13 mouse cellular contexts compared by ENCODE assay signal in the genomic region with DNA sequence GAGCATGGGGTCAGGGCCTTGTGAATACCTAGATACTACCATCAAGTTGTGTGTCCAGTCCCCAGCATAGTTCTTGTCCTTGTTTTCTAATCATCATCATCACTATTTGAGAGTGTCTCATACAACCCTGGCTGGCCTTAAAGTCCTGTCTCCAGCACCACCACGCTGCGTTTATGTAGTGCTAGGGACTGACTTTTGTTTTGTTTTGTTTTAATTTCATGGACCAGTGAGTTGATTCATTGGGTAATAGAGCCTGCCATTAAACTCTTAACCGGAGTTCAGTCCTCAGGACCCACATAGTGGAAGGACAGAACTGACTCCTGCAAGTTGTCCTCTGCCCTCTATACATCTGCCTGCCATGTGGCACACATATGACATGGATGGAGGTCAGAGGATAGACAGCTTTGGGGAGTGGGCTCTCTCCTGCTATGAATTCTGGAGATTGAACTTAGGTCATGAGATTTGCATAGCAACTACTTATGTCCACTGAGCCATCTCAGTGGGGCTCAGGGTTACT. TPM values are rescaled to one million over a fixed set of nuclear protein-coding genes. Genes with fewer than 3 reads are reported as not detected.
"Had no signal": no experiment of that assay in that cellular context is flagged by ENCODE, and none has a peak within 500 bp of the region (broad histone marks: within the 10 kb centered on the region; RNA-seq: fewer than 3 reads in every experiment).

No protein-coding gene starts in this region.

- H3K4me1 ChIP-seq: limb, embryonic 12.5 days; stomach, embryonic 15.5 days had no signal

- H3K9me3 ChIP-seq: limb, embryonic 12.5 days; midbrain, embryonic 13.5 days; stomach, embryonic 15.5 days had no signal

- H3K4me2 ChIP-seq: limb, embryonic 12.5 days; midbrain, embryonic 13.5 days; stomach, embryonic 15.5 days had no signal

- H3K4me3 ChIP-seq: limb, embryonic 12.5 days; midbrain, embryonic 13.5 days; stomach, embryonic 15.5 days had no signal

- H3K9ac ChIP-seq: limb, embryonic 12.5 days; liver, embryonic 14.5 days; midbrain, embryonic 13.5 days; stomach, embryonic 15.5 days had no signal

- DNase-seq: liver; lung, adult 2 months; lung, postnatal 36 days; right cerebral cortex, postnatal 14 days; thymus, adult 2 months; thymus, postnatal 25 days had no signal

- H3K27me3 ChIP-seq: limb, embryonic 12.5 days; midbrain, embryonic 13.5 days; stomach, embryonic 15.5 days had no signal

- ATAC-seq: intestine, postnatal 0 days; lung, postnatal 0 days; midbrain, embryonic 13.5 days had no signal

- H3K27ac ChIP-seq: limb, embryonic 12.5 days; liver, embryonic 14.5 days; midbrain, embryonic 13.5 days; stomach, embryonic 15.5 days had no signal

RNA-seq across cellular contexts. Expression of a gene that starts 51.1 kb away (rescaled TPM):
- total RNA-seq: megakaryocyte progenitor cell, adult 5-6 weeks had no signal
